ENCODE assay signal across 40 mouse cellular contexts in the genomic region with DNA sequence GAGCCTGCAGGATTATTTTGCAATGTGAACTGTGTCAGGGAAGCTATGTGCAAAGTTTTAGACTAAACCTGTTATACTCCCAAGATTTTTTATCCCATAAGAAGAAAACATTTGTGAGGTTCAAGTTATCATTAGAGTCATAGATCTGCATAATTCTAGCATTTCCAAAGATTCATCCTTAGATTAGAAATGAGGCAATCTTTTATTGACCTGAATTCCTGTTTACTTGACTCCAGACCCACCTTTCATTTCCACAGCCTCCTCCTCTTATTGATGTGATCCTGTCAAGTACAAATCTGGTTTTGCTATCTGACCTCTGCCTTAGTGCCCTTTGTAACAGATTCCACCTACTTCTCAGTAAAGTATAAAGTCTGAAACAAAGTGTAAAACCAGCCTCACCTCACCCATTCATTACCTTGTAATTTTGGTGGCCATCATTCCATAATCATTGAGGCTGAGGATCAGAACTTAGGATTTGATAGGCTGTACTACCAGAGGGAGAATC. TPM values are rescaled to one million over a fixed set of nuclear protein-coding genes. Genes with fewer than 3 reads are reported as not detected.
A peak's percentile ranks its signal among the peaks of the same experiment; 100 is the strongest.
DNase-seq lines count a peak whose midpoint lies in the region; ATAC-seq and TF ChIP-seq lines count a peak whose summit lies in the region.
"Had no signal": no experiment of that assay in that cellular context is flagged by ENCODE, and none has a peak within 500 bp of the region (broad histone marks: within the 10 kb centered on the region; RNA-seq: fewer than 3 reads in every experiment).

No protein-coding gene starts in this region.

- intact Hi-C loops in gastrocnemius, adult 2 months (cut with DNase I), result no loop called here

- ATAC-seq in intestine, embryonic 15.5 days, result peak; percentile 24; the same call in 1 of the 2 replicates
- no peak; the same call in 1 of the 2 replicates for ATAC-seq in intestine, embryonic 16.5 days
- 0 out of 2 replicates have a peak, but pooled peaks have one; percentile 1 for ATAC-seq in erythroid progenitor cell, adult 5-6 weeks (replicated peaks; ENCODE audit: low FRiP score, poor library complexity, severe bottlenecking)
- no peak for ATAC-seq in liver, embryonic 11.5 days (replicated peaks; ENCODE audit: low FRiP score)
- no peak for ATAC-seq in liver, embryonic 16.5 days (ENCODE audit: low read depth)
- ATAC-seq: lung, postnatal 0 days had no signal

- TF ChIP-seq CTCF in gastrocnemius, adult 2 months (IDR thresholded peaks at IDR 0.05), result no peak

- no peaks in the 10 kb centered on the region for H3K36me3 ChIP-seq in intestine, embryonic 15.5 days
- H3K36me3 ChIP-seq in intestine, embryonic 16.5 days (ENCODE audit: control insufficient read depth, insufficient read depth, low read length), result no peaks in the 10 kb centered on the region
- H3K36me3 ChIP-seq in liver, embryonic 11.5 days (ENCODE audit: control insufficient read depth, insufficient read depth, low read length), result no peaks in the 10 kb centered on the region
- no peaks in the 10 kb centered on the region for H3K36me3 ChIP-seq in liver, embryonic 16.5 days (ENCODE audit: control insufficient read depth, insufficient read depth)
- H3K36me3 ChIP-seq: embryonic facial prominence, embryonic 10.5 days; embryonic facial prominence, embryonic 15.5 days; forebrain, embryonic 10.5 days; forebrain, embryonic 15.5 days; heart, embryonic 15.5 days; midbrain, embryonic 15.5 days had no signal

- no peaks in the 10 kb centered on the region for H3K9me3 ChIP-seq in intestine, embryonic 15.5 days
- H3K9me3 ChIP-seq in intestine, embryonic 16.5 days (ENCODE audit: control insufficient read depth, low read length), result no peaks in the 10 kb centered on the region
- H3K9me3 ChIP-seq in liver, embryonic 11.5 days (ENCODE audit: control insufficient read depth, low read length), result no peaks in the 10 kb centered on the region
- H3K9me3 ChIP-seq in liver, embryonic 16.5 days (replicated peaks; ENCODE audit: control insufficient read depth, low read length), result no peaks in the 10 kb centered on the region
- H3K9me3 ChIP-seq: embryonic facial prominence, embryonic 10.5 days; embryonic facial prominence, embryonic 15.5 days; forebrain, embryonic 10.5 days; forebrain, embryonic 15.5 days; heart, embryonic 15.5 days; midbrain, embryonic 15.5 days had no signal

- DNase-seq in liver, embryonic 11.5 days (ENCODE audit: low spot score), result no peak
- no peak for DNase-seq in B cell, adult 2 months
- no peak for DNase-seq in gastrocnemius, adult 2 months
- DNase-seq: adrenal gland, adult 8-10 months; cerebellum, adult 8-10 months; cerebellum, postnatal 25 days; gastrocnemius, postnatal 36 days; kidney, adult 18-20 months; kidney, postnatal 4 days; lung, adult 18-20 months; lung, postnatal 4 days; right cerebral cortex, adult 18-20 months; thymus, postnatal 4 days had no signal

- no peak overlapping the region for H3K4me3 ChIP-seq in intestine, embryonic 15.5 days (replicated peaks)
- H3K4me3 ChIP-seq in intestine, embryonic 16.5 days (ENCODE audit: low read length), result no peak overlapping the region
- no peak overlapping the region for H3K4me3 ChIP-seq in liver, embryonic 11.5 days (ENCODE audit: low read depth, low read length)
- peak overlapping the region; percentile 45 for H3K4me3 ChIP-seq in liver, embryonic 16.5 days (ENCODE audit: low read depth, low read length)
- no peak overlapping the region for H3K4me3 ChIP-seq in gastrocnemius, adult 2 months
- H3K4me3 ChIP-seq: embryonic facial prominence, embryonic 10.5 days; embryonic facial prominence, embryonic 15.5 days; forebrain, embryonic 10.5 days; forebrain, embryonic 15.5 days; heart, embryonic 15.5 days; midbrain, embryonic 15.5 days had no signal

- no peak overlapping the region for H3K4me2 ChIP-seq in intestine, embryonic 15.5 days (replicated peaks)
- H3K4me2 ChIP-seq in intestine, embryonic 16.5 days (ENCODE audit: low read depth, low read length), result no peak overlapping the region
- H3K4me2 ChIP-seq in liver, embryonic 11.5 days, result peak overlapping the region; percentile 53
- H3K4me2 ChIP-seq in liver, embryonic 16.5 days (ENCODE audit: low read depth, low read length), result peak overlapping the region; percentile 68
- H3K4me2 ChIP-seq: embryonic facial prominence, embryonic 15.5 days; forebrain, embryonic 15.5 days; heart, embryonic 15.5 days; hindbrain, embryonic 14.5 days; midbrain, embryonic 15.5 days had no signal

- H3K9ac ChIP-seq in intestine, embryonic 15.5 days, result no peak overlapping the region
- H3K9ac ChIP-seq in intestine, embryonic 16.5 days (ENCODE audit: low read depth, low read length), result no peak overlapping the region
- H3K9ac ChIP-seq in liver, embryonic 11.5 days (ENCODE audit: low read depth, low read length), result peak overlapping the region; percentile 44; the same call in 1 of the 2 replicates
- peak overlapping the region; percentile 59 for H3K9ac ChIP-seq in liver, embryonic 16.5 days (ENCODE audit: low read depth, low read length)
- H3K9ac ChIP-seq: embryonic facial prominence, embryonic 15.5 days; forebrain, embryonic 15.5 days; heart, embryonic 15.5 days; hindbrain, embryonic 14.5 days; midbrain, embryonic 15.5 days had no signal

- no peak overlapping the region for H3K27ac ChIP-seq in intestine, embryonic 15.5 days
- no peak overlapping the region for H3K27ac ChIP-seq in intestine, embryonic 16.5 days (ENCODE audit: low read length)
- H3K27ac ChIP-seq in liver, embryonic 11.5 days (ENCODE audit: low read depth, low read length), result peak overlapping the region; percentile 81
- peak overlapping the region; percentile 98 for H3K27ac ChIP-seq in liver, embryonic 16.5 days (ENCODE audit: low read length)
- H3K27ac ChIP-seq in gastrocnemius, adult 2 months, result no peak overlapping the region
- H3K27ac ChIP-seq: embryonic facial prominence, embryonic 10.5 days; embryonic facial prominence, embryonic 15.5 days; forebrain, embryonic 10.5 days; forebrain, embryonic 15.5 days; heart, embryonic 15.5 days; hindbrain, embryonic 14.5 days; kidney, postnatal 0 days; midbrain, embryonic 15.5 days had no signal

- H3K4me1 ChIP-seq in intestine, embryonic 15.5 days (replicated peaks), result no peaks in the 10 kb centered on the region
- H3K4me1 ChIP-seq in intestine, embryonic 16.5 days (ENCODE audit: control insufficient read depth, insufficient read depth, low read length), result no peaks in the 10 kb centered on the region
- peaks cover 21% of the 10 kb centered on the region for H3K4me1 ChIP-seq in liver, embryonic 11.5 days (replicated peaks; ENCODE audit: control insufficient read depth, insufficient read depth, low read length)
- H3K4me1 ChIP-seq in liver, embryonic 16.5 days (ENCODE audit: control insufficient read depth, low read depth, low read length), result peaks cover 77% of the 10 kb centered on the region
- H3K4me1 ChIP-seq: embryonic facial prominence, embryonic 10.5 days; embryonic facial prominence, embryonic 15.5 days; forebrain, embryonic 10.5 days; forebrain, embryonic 15.5 days; heart, embryonic 15.5 days; midbrain, embryonic 15.5 days had no signal

- H3K27me3 ChIP-seq in intestine, embryonic 15.5 days (replicated peaks), result no peaks in the 10 kb centered on the region
- no peaks in the 10 kb centered on the region for H3K27me3 ChIP-seq in intestine, embryonic 16.5 days (replicated peaks; ENCODE audit: control insufficient read depth, insufficient read depth, low read length)
- no peaks in the 10 kb centered on the region; the same call in 1 of the 2 replicates for H3K27me3 ChIP-seq in liver, embryonic 11.5 days (replicated peaks; ENCODE audit: control insufficient read depth, insufficient read depth, low read length)
- no peaks in the 10 kb centered on the region for H3K27me3 ChIP-seq in liver, embryonic 16.5 days (ENCODE audit: control insufficient read depth, insufficient read depth, low read depth, low read length)
- H3K27me3 ChIP-seq: embryonic facial prominence, embryonic 15.5 days; forebrain, embryonic 15.5 days; heart, embryonic 15.5 days; midbrain, embryonic 15.5 days had no signal

RNA-seq across cellular contexts. Expression of a gene that starts 7.8 kb away (rescaled TPM):
- 58.4 and 71.3 TPM in 2 replicates for polyA plus RNA-seq in intestine, embryonic 15.5 days (2015; fragmentation: Nextera tagmentation; extraction: Ambion mirVana)
- 60.6 and 70.3 TPM in 2 replicates for polyA plus RNA-seq in intestine, embryonic 16.5 days (2015; fragmentation: Nextera tagmentation; extraction: Ambion mirVana)
- 1,198 and 1,327 TPM in 2 replicates for total RNA-seq in erythroid progenitor cell, adult 5-6 weeks (2015; ENCODE audit: low replicate concordance)
- total RNA-seq in erythroid progenitor cell, adult 5-6 weeks (2017; ENCODE audit: low replicate concordance), result 966 and 1,012 TPM in 2 replicates
- polyA plus RNA-seq in liver, embryonic 11.5 days (2014; fragmentation: Nextera tagmentation; extraction: Ambion mirVana), result 388 and 389 TPM in 2 replicates
- polyA plus RNA-seq in liver, embryonic 16.5 days (2015; fragmentation: Nextera tagmentation; extraction: Ambion mirVana), result 356 and 399 TPM in 2 replicates
- 10 to 100 TPM; 20.2 to 25.4 TPM for total RNA-seq in gastrocnemius, adult 2 months (2021)

RNA-seq across cellular contexts. Expression of a gene that starts 23.8 kb away (rescaled TPM):
- polyA plus RNA-seq in intestine, embryonic 15.5 days (2015; fragmentation: Nextera tagmentation; extraction: Ambion mirVana), result not detected in 2 replicates
- polyA plus RNA-seq in intestine, embryonic 16.5 days (2015; fragmentation: Nextera tagmentation; extraction: Ambion mirVana), result not detected in 2 replicates
- total RNA-seq in erythroid progenitor cell, adult 5-6 weeks (2015; ENCODE audit: low replicate concordance), result not detected in 2 replicates
- total RNA-seq in erythroid progenitor cell, adult 5-6 weeks (2017; ENCODE audit: low replicate concordance), result not detected in 2 replicates
- polyA plus RNA-seq in liver, embryonic 11.5 days (2014; fragmentation: Nextera tagmentation; extraction: Ambion mirVana), result not detected in 2 replicates
- not detected in 2 replicates for polyA plus RNA-seq in liver, embryonic 16.5 days (2015; fragmentation: Nextera tagmentation; extraction: Ambion mirVana)
- total RNA-seq in gastrocnemius, adult 2 months (2021), result not detected
- total RNA-seq: adrenal gland, adult 8-10 months; adrenal gland, postnatal 4 days; ES-E14; gastrocnemius, adult 18-20 months; gastrocnemius, postnatal 36 days; heart, adult 18-20 months; heart, postnatal 25 days; layer of hippocampus, adult 8-10 months; left cerebral cortex, postnatal 14 days; neutrophil, adult 5-6 weeks had no signal
- polyA plus RNA-seq: C2C12; embryonic facial prominence, embryonic 10.5 days; embryonic facial prominence, embryonic 15.5 days; forebrain, embryonic 10.5 days; forebrain, embryonic 15.5 days; frontal cortex, adult 2 months; heart, embryonic 15.5 days; hindbrain, embryonic 14.5 days; kidney, postnatal 0 days; limb, embryonic 11.5 days; lung, postnatal 0 days; midbrain, embryonic 15.5 days; neural tube, embryonic 11.5 days; thymus, postnatal 0 days had no signal

RNA-seq across cellular contexts. Expression of a gene that starts 45.6 kb away (rescaled TPM):
- not detected in 2 replicates for polyA plus RNA-seq in intestine, embryonic 15.5 days (2015; fragmentation: Nextera tagmentation; extraction: Ambion mirVana)
- polyA plus RNA-seq in intestine, embryonic 16.5 days (2015; fragmentation: Nextera tagmentation; extraction: Ambion mirVana), result not detected in 2 replicates
- not detected in 2 replicates for total RNA-seq in erythroid progenitor cell, adult 5-6 weeks (2015; ENCODE audit: low replicate concordance)
- not detected in 2 replicates for total RNA-seq in erythroid progenitor cell, adult 5-6 weeks (2017; ENCODE audit: low replicate concordance)
- polyA plus RNA-seq in liver, embryonic 11.5 days (2014; fragmentation: Nextera tagmentation; extraction: Ambion mirVana), result not detected in 2 replicates
- polyA plus RNA-seq in liver, embryonic 16.5 days (2015; fragmentation: Nextera tagmentation; extraction: Ambion mirVana), result not detected in 2 replicates
- not detected for total RNA-seq in gastrocnemius, adult 2 months (2021)
- total RNA-seq: adrenal gland, adult 8-10 months; adrenal gland, postnatal 4 days; CH12.LX; ES-E14; gastrocnemius, adult 18-20 months; gastrocnemius, postnatal 36 days; heart, adult 18-20 months; heart, postnatal 25 days; layer of hippocampus, adult 8-10 months; left cerebral cortex, postnatal 14 days; neutrophil, adult 5-6 weeks had no signal
- polyA plus RNA-seq: C2C12; embryonic facial prominence, embryonic 10.5 days; embryonic facial prominence, embryonic 15.5 days; forebrain, embryonic 10.5 days; forebrain, embryonic 15.5 days; frontal cortex, adult 2 months; heart, embryonic 15.5 days; hindbrain, embryonic 14.5 days; kidney, postnatal 0 days; limb, embryonic 11.5 days; lung, postnatal 0 days; midbrain, embryonic 15.5 days; neural tube, embryonic 11.5 days; thymus, postnatal 0 days had no signal

RNA-seq across cellular contexts. Expression of a gene that starts 56.5 kb away (rescaled TPM):
- 0.14 TPM in 1 of 2 replicates, not detected in the other for polyA plus RNA-seq in intestine, embryonic 15.5 days (2015; fragmentation: Nextera tagmentation; extraction: Ambion mirVana)
- polyA plus RNA-seq in intestine, embryonic 16.5 days (2015; fragmentation: Nextera tagmentation; extraction: Ambion mirVana), result 0.11 and 0.24 TPM in 2 replicates
- 1.1 TPM in 1 of 2 replicates, not detected in the other for total RNA-seq in erythroid progenitor cell, adult 5-6 weeks (2015; ENCODE audit: low replicate concordance)
- total RNA-seq in erythroid progenitor cell, adult 5-6 weeks (2017; ENCODE audit: low replicate concordance), result not detected in 2 replicates
- polyA plus RNA-seq in liver, embryonic 11.5 days (2014; fragmentation: Nextera tagmentation; extraction: Ambion mirVana), result not detected in 2 replicates
- polyA plus RNA-seq in liver, embryonic 16.5 days (2015; fragmentation: Nextera tagmentation; extraction: Ambion mirVana), result not detected in 2 replicates
- not detected for total RNA-seq in gastrocnemius, adult 2 months (2021)
- total RNA-seq: adrenal gland, adult 8-10 months; adrenal gland, postnatal 4 days; ES-E14; gastrocnemius, adult 18-20 months; gastrocnemius, postnatal 36 days; heart, adult 18-20 months; heart, postnatal 25 days; layer of hippocampus, adult 8-10 months; left cerebral cortex, postnatal 14 days had no signal
- polyA plus RNA-seq: C2C12; embryonic facial prominence, embryonic 10.5 days; forebrain, embryonic 10.5 days; heart, embryonic 15.5 days; hindbrain, embryonic 14.5 days; kidney, postnatal 0 days; limb, embryonic 11.5 days; neural tube, embryonic 11.5 days had no signal

Comparison
In these comparisons a context has a peak if more than half of its experiments do, and no peak if none do; other contexts are left out.
1. ATAC-seq: peak in intestine, embryonic 15.5 days (single experiment) and erythroid progenitor cell, adult 5-6 weeks (single experiment); none in intestine, embryonic 16.5 days (single experiment), liver, embryonic 11.5 days (single experiment) and liver, embryonic 16.5 days (single experiment).
2. H3K27ac ChIP-seq: peak in liver, embryonic 11.5 days (single experiment) and liver, embryonic 16.5 days (single experiment); none in intestine, embryonic 15.5 days (single experiment), intestine, embryonic 16.5 days (single experiment) and gastrocnemius, adult 2 months (single experiment).
3. H3K4me2 ChIP-seq: peak in liver, embryonic 11.5 days (single experiment) and liver, embryonic 16.5 days (single experiment); none in intestine, embryonic 15.5 days (single experiment) and intestine, embryonic 16.5 days (single experiment).
4. H3K9ac ChIP-seq: peak in liver, embryonic 11.5 days (single experiment) and liver, embryonic 16.5 days (single experiment); none in intestine, embryonic 15.5 days (single experiment) and intestine, embryonic 16.5 days (single experiment).